Mouse (Mus musculus) layer of hippocampus, postnatal 36 days (tissue): ENCODE data around the gene Ttll9. TPM values are rescaled to one million over a fixed set of nuclear protein-coding genes. Genes with fewer than 3 reads are reported as not detected.

Experiments
- DNase-seq, 2 experiments: peaks; one replicate each; pipeline ENCODE4 v3.0.0; 2022
- total RNA-seq, 2 experiments: library from RNA; stranded (reverse); gene quantifications; 2 replicates each; pipeline ENCODE4 v1.2.3; 2021

The Ttll9 gene
- 1 to 10 TPM; 1.0 TPM for total RNA-seq

- DNase-seq = peak; percentile 79 to 83
Observed at GRCm38 (mm10) chr2:152962091-152962793, at the start of gene Ttll9. Gene Ttll9, plus strand, starts transcription at chr2:152962485.

- DNase-seq = no peak
Observed at GRCm38 (mm10) chr2:152913471-152913870, 48.8 kb upstream of the Ttll9 start.

GRCm38 (mm10) chr2:152914310-152915120 is 47.8 kb upstream of the Ttll9 start:
- peak; percentile 84 to 85 for DNase-seq

- DNase-seq = no peak
Observed at GRCm38 (mm10) chr2:152915453-152915852, 46.8 kb upstream of the Ttll9 start.

GRCm38 (mm10) chr2:152916111-152916510 is 46.2 kb upstream of the Ttll9 start:
- DNase-seq = no peak

GRCm38 (mm10) chr2:152917671-152918070 is 44.6 kb upstream of the Ttll9 start:
- no peak for DNase-seq

GRCm38 (mm10) chr2:152922376-152922775 is 39.9 kb upstream of the Ttll9 start:
- DNase-seq = no peak

GRCm38 (mm10) chr2:152923621-152924020 is 38.7 kb upstream of the Ttll9 start:
- no peak for DNase-seq

GRCm38 (mm10) chr2:152924128-152924527 is 38.2 kb upstream of the Ttll9 start:
- no peak for DNase-seq

GRCm38 (mm10) chr2:152924543-152924942 is 37.7 kb upstream of the Ttll9 start:
- DNase-seq = no peak

GRCm38 (mm10) chr2:152925189-152925872 is 37.0 kb upstream of the Ttll9 start:
- DNase-seq = no peak

GRCm38 (mm10) chr2:152926896-152927295 is 35.4 kb upstream of the Ttll9 start:
- no peak for DNase-seq

- no peak for DNase-seq
Observed at GRCm38 (mm10) chr2:152927371-152927770, 34.9 kb upstream of the Ttll9 start.

- no peak for DNase-seq
Observed at GRCm38 (mm10) chr2:152928219-152928987, 33.9 kb upstream of the Ttll9 start.

- DNase-seq = no peak
Observed at GRCm38 (mm10) chr2:152928988-152929370, 33.3 kb upstream of the Ttll9 start.

- no peak for DNase-seq
Observed at GRCm38 (mm10) chr2:152930276-152930675, 32.0 kb upstream of the Ttll9 start.

GRCm38 (mm10) chr2:152931456-152932160 is 30.7 kb upstream of the Ttll9 start:
- no peak for DNase-seq

- no peak for DNase-seq
Observed at GRCm38 (mm10) chr2:152933048-152933447, 29.2 kb upstream of the Ttll9 start, which contains the start of gene Foxs1. Gene Foxs1, minus strand, starts transcription at chr2:152933208.

GRCm38 (mm10) chr2:152933614-152934013 is 28.7 kb upstream of the Ttll9 start:
- peak in 1 of 2 experiments; percentile 31 for DNase-seq

GRCm38 (mm10) chr2:152939846-152940245 is 22.4 kb upstream of the Ttll9 start:
- peak in 1 of 2 experiments; percentile 25 for DNase-seq

- no peak for DNase-seq
Observed at GRCm38 (mm10) chr2:152941106-152941505, 21.2 kb upstream of the Ttll9 start.

- DNase-seq = no peak
Observed at GRCm38 (mm10) chr2:152941776-152942175, 20.5 kb upstream of the Ttll9 start.
